Mouse (Mus musculus) cortical plate, adult 2 months (tissue): ENCODE data around the gene Stt3b. TPM values are rescaled to one million over a fixed set of nuclear protein-coding genes. Genes with fewer than 3 reads are reported as not detected.

Experiments
- H3K27ac ChIP-seq: fragments of 200-500 bp; 2 replicates; pipeline ENCODE4 v1.5.1; 2012; ENCODE audit warnings: low read length, control low read depth, inconsistent platforms; ENCODE audit not compliant: insufficient read depth
- H3K4me1 ChIP-seq: fragments of 200-500 bp; 2 replicates; pipeline ENCODE4 v1.6.1; 2011; ENCODE audit warnings: low read length; ENCODE audit not compliant: control insufficient read depth, insufficient read depth
- H3K4me3 ChIP-seq: fragments of 200-500 bp; 2 replicates; pipeline ENCODE4 v1.5.1; 2011; ENCODE audit warnings: mild to moderate bottlenecking, low read length, control low read depth; ENCODE audit not compliant: insufficient read depth
- CTCF ChIP-seq: fragments of 200-500 bp; IDR thresholded peaks from 2 replicates; pipeline ENCODE4 v1.5.1; 2011; ENCODE audit warnings: mild to moderate bottlenecking, control low read depth, low read length; ENCODE audit not compliant: insufficient read depth; ENCODE audit errors: extremely low read depth
- POLR2A ChIP-seq: fragments of 200-500 bp; IDR thresholded peaks from 2 replicates; pipeline ENCODE4 v1.6.1; 2011; ENCODE audit warnings: mild to moderate bottlenecking, low read length, control low read depth; ENCODE audit not compliant: insufficient read depth; ENCODE audit errors: extremely low read depth
- polyA plus RNA-seq: library from polyadenylated mRNA; depleted of rRNA; stranded (reverse); fragments of >200 nt; gene quantifications from 2 replicates; pipeline ENCODE4 v1.2.3, GENCODE M21; 2012

Gene Stt3b
- polyA plus RNA-seq, 1 experiment = 48.3 TPM

GRCm38 (mm10) chr9:115340212-115340815, 30.1 kb upstream of the Stt3b start:
- peaks cover 3% of the 10 kb centered on the region for H3K4me1 ChIP-seq
- TF ChIP-seq CTCF (no peak), POLR2A (no peak)
- no peak overlapping the region for H3K4me3 ChIP-seq
- no peak overlapping the region for H3K27ac ChIP-seq

GRCm38 (mm10) chr9:115338816-115339215, 28.6 kb upstream of the Stt3b start:
- Histone ChIP-seq H3K27ac (no peak overlapping the region), H3K4me1 (peaks cover 3% of the 10 kb centered on the region), H3K4me3 (no peak overlapping the region)
- no peak for TF ChIP-seq POLR2A
- no peak for TF ChIP-seq CTCF

- TF ChIP-seq CTCF = no peak
- no peak overlapping the region for H3K4me3 ChIP-seq
- no peak overlapping the region for H3K27ac ChIP-seq
- peaks cover under 1% of the 10 kb centered on the region; the same call in 1 of the 2 replicates for H3K4me1 ChIP-seq
Measured at GRCm38 (mm10) chr9:115333016-115333415, 22.8 kb upstream of the Stt3b start.

- TF ChIP-seq POLR2A = no peak
- TF ChIP-seq CTCF = no peak
- Histone ChIP-seq H3K27ac (no peak overlapping the region), H3K4me3 (no peak overlapping the region), H3K4me1 (no peaks in the 10 kb centered on the region)
Measured at GRCm38 (mm10) chr9:115332339-115332738, 22.1 kb upstream of the Stt3b start.

GRCm38 (mm10) chr9:115330861-115331476, 20.7 kb upstream of the Stt3b start:
- no peak overlapping the region for H3K4me3 ChIP-seq
- TF ChIP-seq CTCF (no peak), POLR2A (no peak)

GRCm38 (mm10) chr9:115326533-115326890, 16.3 kb upstream of the Stt3b start:
- Histone ChIP-seq H3K27ac (no peak overlapping the region), H3K4me1 (no peaks in the 10 kb centered on the region), H3K4me3 (no peak overlapping the region)
- no peak for TF ChIP-seq CTCF
- no peak for TF ChIP-seq POLR2A

More at GRCm38 (mm10) chr9:115330861-115331476, 20.7 kb upstream of the Stt3b start:
- no peak overlapping the region for H3K27ac ChIP-seq
- no peaks in the 10 kb centered on the region for H3K4me1 ChIP-seq

- no peak overlapping the region for H3K27ac ChIP-seq
- TF ChIP-seq CTCF (no peak), POLR2A (no peak)
- no peaks in the 10 kb centered on the region for H3K4me1 ChIP-seq
- H3K4me3 ChIP-seq = no peak overlapping the region
Measured at GRCm38 (mm10) chr9:115325831-115326532, 15.8 kb upstream of the Stt3b start.

GRCm38 (mm10) chr9:115323572-115323971, 13.4 kb upstream of the Stt3b start:
- Histone ChIP-seq H3K4me3 (no peak overlapping the region), H3K27ac (no peak overlapping the region), H3K4me1 (no peaks in the 10 kb centered on the region)
- TF ChIP-seq POLR2A (no peak), CTCF (no peak)

- no peak overlapping the region for H3K27ac ChIP-seq
- no peak for TF ChIP-seq POLR2A
- no peak for TF ChIP-seq CTCF
- no peak overlapping the region for H3K4me3 ChIP-seq
- H3K4me1 ChIP-seq = no peaks in the 10 kb centered on the region
Measured at GRCm38 (mm10) chr9:115322385-115322784, 12.2 kb upstream of the Stt3b start.

GRCm38 (mm10) chr9:115321052-115321451, 10.8 kb upstream of the Stt3b start:
- TF ChIP-seq POLR2A (no peak), CTCF (no peak)
- no peaks in the 10 kb centered on the region for H3K4me1 ChIP-seq
- H3K4me3 ChIP-seq = no peak overlapping the region
- H3K27ac ChIP-seq = no peak overlapping the region
